Mouse (Mus musculus): Measurements from ENCODE around the gene Dennd6b. TPM values are rescaled to one million over a fixed set of nuclear protein-coding genes. Genes with fewer than 3 reads are reported as not detected.
A peak's percentile ranks its signal among the peaks of the same experiment; 100 is the strongest.

The Dennd6b gene
- polyA plus RNA-seq, 1 experiment from 2014 or later, result 26.7 TPM

- H3K9ac ChIP-seq (ENCODE audit: low read length), result peak overlapping the region; percentile 83
- ATAC-seq (replicated peaks; ENCODE audit: low FRiP score), result peak; percentile 34
- H3K9me3 ChIP-seq (ENCODE audit: control insufficient read depth, low read length), result no peaks in the 10 kb centered on the region
- H3K36me3 ChIP-seq (ENCODE audit: control insufficient read depth, insufficient read depth, low read length), result no peaks in the 10 kb centered on the region
- H3K4me3 ChIP-seq (ENCODE audit: low read depth, low read length), result peak overlapping the region; percentile 57
- peak; percentile 69 for DNase-seq (ENCODE audit: low spot score)
- H3K4me1 ChIP-seq (replicated peaks; ENCODE audit: control insufficient read depth, insufficient read depth, low read length), result peaks cover 4% of the 10 kb centered on the region; the same call in 1 of the 2 replicates
- WGBS, result under 1% methylated on average over 52 of the region's 53 CpGs
- peak overlapping the region; percentile 93 for H3K4me2 ChIP-seq (ENCODE audit: low read depth, low read length, severe bottlenecking)
- no peaks in the 10 kb centered on the region for H3K27me3 ChIP-seq (ENCODE audit: control insufficient read depth, insufficient read depth, low read length)
- peak overlapping the region; percentile 37; the same call in 1 of the 2 replicates for H3K27ac ChIP-seq (ENCODE audit: low read depth, low read length)
These were observed 56.1 kb downstream of the Dennd6b start for GRCm38 (mm10) chr15:89140048-89140658.

- H3K4me1 ChIP-seq (replicated peaks; ENCODE audit: control insufficient read depth, insufficient read depth, low read length), result peaks cover 4% of the 10 kb centered on the region; the same call in 1 of the 2 replicates
These were observed 57.8 kb downstream of the Dennd6b start for GRCm38 (mm10) chr15:89138531-89138930.

GRCm38 (mm10) chr15:89138046-89138405 lies 58.3 kb downstream of the Dennd6b start:
- no peak for ATAC-seq (replicated peaks; ENCODE audit: low FRiP score)

More at GRCm38 (mm10) chr15:89138531-89138930, 57.8 kb downstream of the Dennd6b start:
- Histone ChIP-seq H3K4me2 (ENCODE audit: low read depth, low read length, severe bottlenecking) (no peak overlapping the region), H3K9me3 (ENCODE audit: control insufficient read depth, low read length) (no peaks in the 10 kb centered on the region), H3K27ac (ENCODE audit: low read depth, low read length) (no peak overlapping the region), H3K36me3 (ENCODE audit: control insufficient read depth, insufficient read depth, low read length) (no peaks in the 10 kb centered on the region), H3K4me3 (ENCODE audit: low read depth, low read length) (no peak overlapping the region), H3K27me3 (ENCODE audit: control insufficient read depth, insufficient read depth, low read length) (no peaks in the 10 kb centered on the region), H3K9ac (ENCODE audit: low read length) (no peak overlapping the region)
- WGBS, result 90% methylated on average over 6 of the region's 6 CpGs
- DNase-seq (ENCODE audit: low spot score) (no peak), ATAC-seq (replicated peaks; ENCODE audit: low FRiP score) (no peak)

GRCm38 (mm10) chr15:89137378-89138045 lies 58.8 kb downstream of the Dennd6b start:
- Histone ChIP-seq H3K4me3 (ENCODE audit: low read depth, low read length) (no peak overlapping the region), H3K4me1 (replicated peaks; ENCODE audit: control insufficient read depth, insufficient read depth, low read length) (peaks cover 4% of the 10 kb centered on the region; the same call in 1 of the 2 replicates), H3K27me3 (ENCODE audit: control insufficient read depth, insufficient read depth, low read length) (no peaks in the 10 kb centered on the region), H3K27ac (ENCODE audit: low read depth, low read length) (no peak overlapping the region), H3K4me2 (ENCODE audit: low read depth, low read length, severe bottlenecking) (no peak overlapping the region), H3K36me3 (ENCODE audit: control insufficient read depth, insufficient read depth, low read length) (no peaks in the 10 kb centered on the region), H3K9me3 (ENCODE audit: control insufficient read depth, low read length) (no peaks in the 10 kb centered on the region), H3K9ac (ENCODE audit: low read length) (no peak overlapping the region)
- DNase-seq (ENCODE audit: low spot score), result no peak
- 80% methylated on average over 11 of the region's 11 CpGs for WGBS
- ATAC-seq (replicated peaks; ENCODE audit: low FRiP score), result no peak

More at GRCm38 (mm10) chr15:89138046-89138405, 58.3 kb downstream of the Dennd6b start:
- 95% methylated on average over 7 of the region's 7 CpGs for WGBS
- Histone ChIP-seq H3K27ac (ENCODE audit: low read depth, low read length) (no peak overlapping the region), H3K27me3 (ENCODE audit: control insufficient read depth, insufficient read depth, low read length) (no peaks in the 10 kb centered on the region), H3K4me3 (ENCODE audit: low read depth, low read length) (no peak overlapping the region), H3K4me2 (ENCODE audit: low read depth, low read length, severe bottlenecking) (no peak overlapping the region), H3K36me3 (ENCODE audit: control insufficient read depth, insufficient read depth, low read length) (no peaks in the 10 kb centered on the region), H3K9me3 (ENCODE audit: control insufficient read depth, low read length) (no peaks in the 10 kb centered on the region), H3K4me1 (replicated peaks; ENCODE audit: control insufficient read depth, insufficient read depth, low read length) (peaks cover 4% of the 10 kb centered on the region; the same call in 1 of the 2 replicates), H3K9ac (ENCODE audit: low read length) (no peak overlapping the region)
- DNase-seq (ENCODE audit: low spot score), result no peak

- DNase-seq (ENCODE audit: low spot score) (no peak), ATAC-seq (replicated peaks; ENCODE audit: low FRiP score) (no peak)
- WGBS, result 96% methylated on average over 4 of the region's 5 CpGs
- H3K4me2 ChIP-seq (ENCODE audit: low read depth, low read length, severe bottlenecking), result no peak overlapping the region
- no peak overlapping the region for H3K4me3 ChIP-seq (ENCODE audit: low read depth, low read length)
- H3K27me3 ChIP-seq (ENCODE audit: control insufficient read depth, insufficient read depth, low read length), result no peaks in the 10 kb centered on the region
- H3K9me3 ChIP-seq (ENCODE audit: control insufficient read depth, low read length), result no peaks in the 10 kb centered on the region
- H3K9ac ChIP-seq (ENCODE audit: low read length), result no peak overlapping the region
- peaks cover 4% of the 10 kb centered on the region; the same call in 1 of the 2 replicates for H3K4me1 ChIP-seq (replicated peaks; ENCODE audit: control insufficient read depth, insufficient read depth, low read length)
- H3K36me3 ChIP-seq (ENCODE audit: control insufficient read depth, insufficient read depth, low read length), result no peaks in the 10 kb centered on the region
- H3K27ac ChIP-seq (ENCODE audit: low read depth, low read length), result no peak overlapping the region
These were observed 59.7 kb downstream of the Dennd6b start for GRCm38 (mm10) chr15:89136461-89137155.

Small RNA genes lying within 50 kb of the gene (microRNA-seq; reads per million reads assigned to microRNA genes)
- gene Mir6958 (ENCODE audit: insufficient number of aligned reads), result 6.7 reads per million
- not detected for gene Mir7118 (ENCODE audit: insufficient number of aligned reads)

Other genes starting within 250 kb of the Dennd6b start
- gene Ttll8, start 242.1 kb downstream of the Dennd6b start, polyA plus RNA-seq (2014; fragmentation: Nextera tagmentation; extraction: Ambion mirVana), result 0.08 TPM in 1 of 2 replicates, not detected in the other
- 12.5 TPM in 2 replicates for gene Mlc1, start 217.5 kb downstream of the Dennd6b start, polyA plus RNA-seq (2014; fragmentation: Nextera tagmentation; extraction: Ambion mirVana)
- not detected in 2 replicates for gene Mov10l1, start 213.6 kb downstream of the Dennd6b start, polyA plus RNA-seq (2014; fragmentation: Nextera tagmentation; extraction: Ambion mirVana)
- 0.71 and 0.83 TPM in 2 replicates for gene Panx2, start 136.8 kb downstream of the Dennd6b start, polyA plus RNA-seq (2014; fragmentation: Nextera tagmentation; extraction: Ambion mirVana)
- gene Trabd, start 121.4 kb downstream of the Dennd6b start, polyA plus RNA-seq (2014; fragmentation: Nextera tagmentation; extraction: Ambion mirVana), result 55.8 and 61.0 TPM in 2 replicates
- 22.6 and 25.1 TPM in 2 replicates for gene Selenoo, start 107.4 kb downstream of the Dennd6b start, polyA plus RNA-seq (2014; fragmentation: Nextera tagmentation; extraction: Ambion mirVana)
- 24.2 and 26.0 TPM in 2 replicates for gene Tubgcp6, start 73.4 kb downstream of the Dennd6b start, polyA plus RNA-seq (2014; fragmentation: Nextera tagmentation; extraction: Ambion mirVana)
- 14.2 and 16.2 TPM in 2 replicates for gene Hdac10, start 67.8 kb downstream of the Dennd6b start, polyA plus RNA-seq (2014; fragmentation: Nextera tagmentation; extraction: Ambion mirVana)
- 26.9 and 29.8 TPM in 2 replicates for gene Mapk12, start 55.8 kb downstream of the Dennd6b start, polyA plus RNA-seq (2014; fragmentation: Nextera tagmentation; extraction: Ambion mirVana)
- 43.2 and 47.6 TPM in 2 replicates for gene Mapk11, start 46.9 kb downstream of the Dennd6b start, polyA plus RNA-seq (2014; fragmentation: Nextera tagmentation; extraction: Ambion mirVana)
- gene Plxnb2, start 15.7 kb downstream of the Dennd6b start, polyA plus RNA-seq (2014; fragmentation: Nextera tagmentation; extraction: Ambion mirVana), result 162 and 176 TPM in 2 replicates
- 45.1 and 49.2 TPM in 2 replicates for gene Ppp6r2, start 15.1 kb upstream of the Dennd6b start, polyA plus RNA-seq (2014; fragmentation: Nextera tagmentation; extraction: Ambion mirVana)
- 76.5 and 87.8 TPM in 2 replicates for gene Sbf1, start 118.8 kb upstream of the Dennd6b start, polyA plus RNA-seq (2014; fragmentation: Nextera tagmentation; extraction: Ambion mirVana)
- 0.15 TPM in 1 of 2 replicates, not detected in the other for gene Adm2, start 126.2 kb upstream of the Dennd6b start, polyA plus RNA-seq (2014; fragmentation: Nextera tagmentation; extraction: Ambion mirVana)
- gene Miox, start 137.9 kb upstream of the Dennd6b start, polyA plus RNA-seq (2014; fragmentation: Nextera tagmentation; extraction: Ambion mirVana), result not detected in 2 replicates
- 43.7 and 47.3 TPM in 2 replicates for gene Lmf2, start 159.2 kb upstream of the Dennd6b start, polyA plus RNA-seq (2014; fragmentation: Nextera tagmentation; extraction: Ambion mirVana)
- 191 and 203 TPM in 2 replicates for gene Ncaph2, start 159.2 kb upstream of the Dennd6b start, polyA plus RNA-seq (2014; fragmentation: Nextera tagmentation; extraction: Ambion mirVana)
- gene Sco2, start 177.3 kb upstream of the Dennd6b start, polyA plus RNA-seq (2014; fragmentation: Nextera tagmentation; extraction: Ambion mirVana), result 5.1 and 5.7 TPM in 2 replicates
- 0.80 and 1.3 TPM in 2 replicates for gene Tymp, start 180.5 kb upstream of the Dennd6b start, polyA plus RNA-seq (2014; fragmentation: Nextera tagmentation; extraction: Ambion mirVana)
- 0.37 and 1.2 TPM in 2 replicates for gene Odf3b, start 182.8 kb upstream of the Dennd6b start, polyA plus RNA-seq (2014; fragmentation: Nextera tagmentation; extraction: Ambion mirVana)
- gene Klhdc7b, start 188.4 kb upstream of the Dennd6b start, polyA plus RNA-seq (2014; fragmentation: Nextera tagmentation; extraction: Ambion mirVana), result not detected in 2 replicates
- gene Syce3, start 214.0 kb upstream of the Dennd6b start, polyA plus RNA-seq (2014; fragmentation: Nextera tagmentation; extraction: Ambion mirVana), result not detected in 2 replicates
- 0.84 TPM in 1 of 2 replicates, not detected in the other for gene Cpt1b, start 229.4 kb upstream of the Dennd6b start, polyA plus RNA-seq (2014; fragmentation: Nextera tagmentation; extraction: Ambion mirVana)
- 3.5 and 6.0 TPM in 2 replicates for gene C730034F03Rik, start 233.1 kb upstream of the Dennd6b start, polyA plus RNA-seq (2014; fragmentation: Nextera tagmentation; extraction: Ambion mirVana)
- 0.40 TPM in 1 of 2 replicates, not detected in the other for gene Gm44502, start 233.2 kb upstream of the Dennd6b start, polyA plus RNA-seq (2014; fragmentation: Nextera tagmentation; extraction: Ambion mirVana)
- gene Chkb, start 233.4 kb upstream of the Dennd6b start, polyA plus RNA-seq (2014; fragmentation: Nextera tagmentation; extraction: Ambion mirVana), result 54.5 and 56.0 TPM in 2 replicates